Mouse (Mus musculus): ENCODE measurements around the gene 1600014C23Rik.

The 1600014C23Rik gene

DNA sequence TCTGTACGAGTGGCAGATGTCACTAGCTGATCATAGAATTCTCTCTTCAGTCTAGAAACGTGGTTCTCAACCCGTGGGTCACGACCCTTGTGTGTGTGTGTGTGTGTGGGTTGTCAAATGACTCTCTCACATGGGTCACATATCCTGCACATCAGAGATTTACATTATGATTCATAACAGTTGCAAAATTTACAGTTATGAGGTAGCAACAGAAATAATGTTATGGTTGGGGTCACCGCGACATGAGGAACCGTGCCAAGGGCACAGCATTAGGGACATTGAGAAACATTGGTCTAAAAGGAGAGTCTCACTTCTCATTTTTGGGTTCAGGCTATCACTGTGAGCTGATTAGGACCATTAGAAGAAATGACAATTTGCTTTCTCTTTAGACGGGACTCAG is 24.3 kb upstream of the 1600014C23Rik start:
- TF ChIP-seq POU5F1 (IDR thresholded peaks at IDR 0.05; ENCODE audit: borderline replicate concordance, low read length) (no peak), CTCF (conservative IDR thresholded peaks at IDR 0.05; ENCODE audit: low read length) (no peak), NANOG (IDR thresholded peaks at IDR 0.05; ENCODE audit: borderline replicate concordance, low read length) (no peak)
- Histone ChIP-seq H3K4me1 (replicated peaks; ENCODE audit: low read depth, low read length) (peaks cover 36% of the 10 kb centered on the region), H3K36me3 (ENCODE audit: insufficient read depth, low read length) (no peaks in the 10 kb centered on the region), H3K9me3 (ENCODE audit: low read length) (no peaks in the 10 kb centered on the region), H3K27me3 (ENCODE audit: insufficient read depth, low read length) (peaks cover 8% of the 10 kb centered on the region), H3K4me3 (replicated peaks; ENCODE audit: low read length) (no peak overlapping the region)

DNA sequence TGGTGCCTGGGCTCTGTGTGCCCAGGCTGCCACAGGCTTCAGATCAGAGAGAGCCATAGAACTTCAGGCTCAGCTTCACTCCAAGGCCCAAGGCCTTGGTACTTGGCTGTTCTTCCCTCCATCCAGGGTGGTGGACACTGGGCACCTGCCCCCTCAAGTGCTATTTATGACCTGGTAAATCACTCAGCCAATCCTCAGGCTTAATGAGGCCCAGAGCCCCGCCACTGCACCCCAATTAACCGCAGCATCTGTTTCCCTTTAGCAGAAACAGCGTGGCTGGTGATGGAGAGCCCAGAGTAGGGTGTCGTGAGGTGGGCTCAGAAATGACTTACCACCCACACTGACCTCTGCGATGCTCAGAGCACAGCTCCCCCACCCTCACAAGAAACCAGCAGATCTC is 23.2 kb upstream of the 1600014C23Rik start:
- H3K9me3 ChIP-seq (ENCODE audit: low read length), result no peaks in the 10 kb centered on the region
- no peaks in the 10 kb centered on the region for H3K36me3 ChIP-seq (ENCODE audit: insufficient read depth, low read length)
- peaks cover 37% of the 10 kb centered on the region for H3K4me1 ChIP-seq (replicated peaks; ENCODE audit: low read depth, low read length)
- no peak overlapping the region for H3K4me3 ChIP-seq (replicated peaks; ENCODE audit: low read length)
- TF ChIP-seq CTCF (conservative IDR thresholded peaks at IDR 0.05; ENCODE audit: low read length) (no peak), NANOG (IDR thresholded peaks at IDR 0.05; ENCODE audit: borderline replicate concordance, low read length) (no peak), POU5F1 (IDR thresholded peaks at IDR 0.05; ENCODE audit: borderline replicate concordance, low read length) (no peak)
- H3K27me3 ChIP-seq (ENCODE audit: insufficient read depth, low read length), result peaks cover 8% of the 10 kb centered on the region

DNA sequence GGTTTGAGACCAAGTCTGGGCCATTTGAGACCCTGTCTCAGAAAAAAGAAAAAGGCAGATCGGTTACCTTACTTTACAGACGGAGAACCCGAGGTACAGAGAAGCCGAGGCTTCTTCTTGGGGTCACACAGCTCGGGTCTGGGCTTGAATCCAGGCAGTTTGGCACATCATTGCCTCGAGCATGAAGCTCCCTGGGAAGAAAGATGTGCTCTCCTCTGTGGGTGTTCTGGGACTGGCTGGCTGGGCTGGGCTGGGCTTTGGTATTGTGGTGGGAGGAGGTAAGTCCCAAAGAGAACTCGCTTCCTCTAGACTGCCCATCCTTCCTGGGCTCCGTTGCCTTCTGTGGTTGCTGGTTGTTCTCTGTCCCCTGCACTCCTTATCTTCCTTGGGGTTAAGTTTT is 22.7 kb upstream of the 1600014C23Rik start:
- peaks cover 35% of the 10 kb centered on the region for H3K4me1 ChIP-seq (replicated peaks; ENCODE audit: low read depth, low read length)
- no peaks in the 10 kb centered on the region for H3K36me3 ChIP-seq (ENCODE audit: insufficient read depth, low read length)
- no peaks in the 10 kb centered on the region for H3K9me3 ChIP-seq (ENCODE audit: low read length)
- no peak overlapping the region for H3K4me3 ChIP-seq (replicated peaks; ENCODE audit: low read length)
- peaks cover 8% of the 10 kb centered on the region for H3K27me3 ChIP-seq (ENCODE audit: insufficient read depth, low read length)
- TF ChIP-seq NANOG (IDR thresholded peaks at IDR 0.05; ENCODE audit: borderline replicate concordance, low read length) (no peak), CTCF (conservative IDR thresholded peaks at IDR 0.05; ENCODE audit: low read length) (no peak), POU5F1 (IDR thresholded peaks at IDR 0.05; ENCODE audit: borderline replicate concordance, low read length) (no peak)

- Histone ChIP-seq H3K36me3 (ENCODE audit: insufficient read depth, low read length) (no peaks in the 10 kb centered on the region), H3K27me3 (ENCODE audit: insufficient read depth, low read length) (peaks cover 3% of the 10 kb centered on the region; the same call in 1 of the 2 replicates), H3K4me1 (replicated peaks; ENCODE audit: low read depth, low read length) (peaks cover 49% of the 10 kb centered on the region)
Observed at GRCm38 (mm10) chr17:45754186-45754862, 20.7 kb upstream of the 1600014C23Rik start.

DNA sequence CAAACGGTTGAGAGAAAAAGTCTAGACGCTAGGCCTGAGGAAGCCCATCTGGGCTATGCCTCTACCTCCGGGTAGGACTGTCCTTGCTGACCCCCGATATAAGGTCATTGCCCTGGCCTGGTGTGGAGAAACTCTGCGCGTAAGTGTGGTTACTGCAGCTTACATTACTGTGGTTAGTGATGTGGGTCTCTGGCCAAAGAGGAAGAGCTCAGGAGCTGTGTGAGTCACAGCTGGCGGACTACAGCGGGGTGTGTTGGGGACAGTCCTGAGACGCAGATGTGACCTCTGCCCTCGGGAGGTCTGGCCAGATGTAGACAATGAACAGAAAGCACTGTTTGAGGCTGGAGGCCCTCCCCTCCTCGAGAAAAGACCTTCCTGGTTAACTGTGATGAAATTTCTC is 19.0 kb upstream of the 1600014C23Rik start:
- no peak for TF ChIP-seq NANOG (IDR thresholded peaks at IDR 0.05; ENCODE audit: borderline replicate concordance, low read length)
- no peak for TF ChIP-seq CTCF (conservative IDR thresholded peaks at IDR 0.05; ENCODE audit: low read length)
- no peak for TF ChIP-seq POU5F1 (IDR thresholded peaks at IDR 0.05; ENCODE audit: borderline replicate concordance, low read length)
- H3K36me3 ChIP-seq (ENCODE audit: insufficient read depth, low read length), result no peaks in the 10 kb centered on the region
- peaks cover 60% of the 10 kb centered on the region for H3K4me1 ChIP-seq (replicated peaks; ENCODE audit: low read depth, low read length)

More at GRCm38 (mm10) chr17:45754186-45754862, 20.7 kb upstream of the 1600014C23Rik start:
- Histone ChIP-seq H3K4me3 (replicated peaks; ENCODE audit: low read length) (no peak overlapping the region), H3K9me3 (ENCODE audit: low read length) (no peaks in the 10 kb centered on the region)
- TF ChIP-seq POU5F1 (IDR thresholded peaks at IDR 0.05; ENCODE audit: borderline replicate concordance, low read length) (no peak), CTCF (conservative IDR thresholded peaks at IDR 0.05; ENCODE audit: low read length) (no peak), NANOG (IDR thresholded peaks at IDR 0.05; ENCODE audit: borderline replicate concordance, low read length) (no peak)

DNA sequence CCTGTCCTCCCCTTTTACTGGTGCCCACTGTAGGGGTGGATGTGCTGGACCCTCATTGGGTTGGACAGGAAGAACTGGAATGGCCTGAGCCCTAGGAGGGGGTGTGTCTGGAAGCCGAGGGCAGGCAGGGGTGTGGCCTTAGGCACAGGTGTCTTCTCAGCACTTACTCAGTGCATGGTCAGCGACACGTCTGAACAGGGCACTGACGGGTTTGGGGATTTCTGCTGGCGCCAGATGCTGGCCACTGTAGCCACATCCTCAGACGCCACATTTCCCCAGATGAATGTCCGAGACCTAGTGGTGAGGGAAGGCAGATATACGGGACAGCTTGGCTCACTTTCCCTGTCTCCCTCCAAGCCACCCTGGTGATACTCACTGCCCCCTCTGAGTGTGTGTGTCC is 18.4 kb upstream of the 1600014C23Rik start:
- Histone ChIP-seq H3K4me1 (replicated peaks; ENCODE audit: low read depth, low read length) (peaks cover 56% of the 10 kb centered on the region), H3K36me3 (ENCODE audit: insufficient read depth, low read length) (no peaks in the 10 kb centered on the region), H3K9me3 (ENCODE audit: low read length) (no peaks in the 10 kb centered on the region), H3K4me3 (replicated peaks; ENCODE audit: low read length) (no peak overlapping the region), H3K27me3 (ENCODE audit: insufficient read depth, low read length) (peaks cover 6% of the 10 kb centered on the region)
- TF ChIP-seq CTCF (conservative IDR thresholded peaks at IDR 0.05; ENCODE audit: low read length) (no peak), POU5F1 (IDR thresholded peaks at IDR 0.05; ENCODE audit: borderline replicate concordance, low read length) (no peak), NANOG (IDR thresholded peaks at IDR 0.05; ENCODE audit: borderline replicate concordance, low read length) (no peak)

More for the DNA sequence above, 19.0 kb upstream of the 1600014C23Rik start:
- Histone ChIP-seq H3K4me3 (replicated peaks; ENCODE audit: low read length) (no peak overlapping the region), H3K9me3 (ENCODE audit: low read length) (no peaks in the 10 kb centered on the region), H3K27me3 (ENCODE audit: insufficient read depth, low read length) (peaks cover 3% of the 10 kb centered on the region; the same call in 1 of the 2 replicates)

GRCm38 (mm10) chr17:45751359-45751758 is 17.7 kb upstream of the 1600014C23Rik start:
- Histone ChIP-seq H3K36me3 (ENCODE audit: insufficient read depth, low read length) (no peaks in the 10 kb centered on the region), H3K4me1 (replicated peaks; ENCODE audit: low read depth, low read length) (peaks cover 56% of the 10 kb centered on the region), H3K27me3 (ENCODE audit: insufficient read depth, low read length) (peaks cover 13% of the 10 kb centered on the region), H3K4me3 (replicated peaks; ENCODE audit: low read length) (no peak overlapping the region), H3K9me3 (ENCODE audit: low read length) (no peaks in the 10 kb centered on the region)
- TF ChIP-seq CTCF (conservative IDR thresholded peaks at IDR 0.05; ENCODE audit: low read length), result no peak
- no peak for TF ChIP-seq NANOG (IDR thresholded peaks at IDR 0.05; ENCODE audit: borderline replicate concordance, low read length)
- TF ChIP-seq POU5F1 (IDR thresholded peaks at IDR 0.05; ENCODE audit: borderline replicate concordance, low read length), result no peak

- TF ChIP-seq POU5F1 (IDR thresholded peaks at IDR 0.05; ENCODE audit: borderline replicate concordance, low read length) (no peak), CTCF (conservative IDR thresholded peaks at IDR 0.05; ENCODE audit: low read length) (no peak), NANOG (IDR thresholded peaks at IDR 0.05; ENCODE audit: borderline replicate concordance, low read length) (no peak)
- H3K27me3 ChIP-seq (ENCODE audit: insufficient read depth, low read length), result peaks cover 18% of the 10 kb centered on the region
- no peaks in the 10 kb centered on the region for H3K9me3 ChIP-seq (ENCODE audit: low read length)
- no peaks in the 10 kb centered on the region for H3K36me3 ChIP-seq (ENCODE audit: insufficient read depth, low read length)
- H3K4me3 ChIP-seq (replicated peaks; ENCODE audit: low read length), result no peak overlapping the region
- peaks cover 46% of the 10 kb centered on the region for H3K4me1 ChIP-seq (replicated peaks; ENCODE audit: low read depth, low read length)
Observed at GRCm38 (mm10) chr17:45749100-45749499, 15.5 kb upstream of the 1600014C23Rik start.

Data from E14TG2a.4 (cell line).